Mouse (Mus musculus): Measurements from ENCODE around the gene Sox6.

- no peak for TF ChIP-seq POLR2A (IDR thresholded peaks at IDR 0.05; ENCODE audit: low read depth, low read length)
- no peak for TF ChIP-seq CTCF (IDR thresholded peaks at IDR 0.05; ENCODE audit: borderline replicate concordance, insufficient read depth, low read length)
Observed at GRCm38 (mm10) chr7:115556677-115557076, 481.9 kb downstream of the Sox6 start.

Measured in embryonic fibroblast, embryonic 13.5 days (primary cell).